Mouse (Mus musculus): ENCODE results near the gene Acad8.

The Acad8 gene

DNA sequence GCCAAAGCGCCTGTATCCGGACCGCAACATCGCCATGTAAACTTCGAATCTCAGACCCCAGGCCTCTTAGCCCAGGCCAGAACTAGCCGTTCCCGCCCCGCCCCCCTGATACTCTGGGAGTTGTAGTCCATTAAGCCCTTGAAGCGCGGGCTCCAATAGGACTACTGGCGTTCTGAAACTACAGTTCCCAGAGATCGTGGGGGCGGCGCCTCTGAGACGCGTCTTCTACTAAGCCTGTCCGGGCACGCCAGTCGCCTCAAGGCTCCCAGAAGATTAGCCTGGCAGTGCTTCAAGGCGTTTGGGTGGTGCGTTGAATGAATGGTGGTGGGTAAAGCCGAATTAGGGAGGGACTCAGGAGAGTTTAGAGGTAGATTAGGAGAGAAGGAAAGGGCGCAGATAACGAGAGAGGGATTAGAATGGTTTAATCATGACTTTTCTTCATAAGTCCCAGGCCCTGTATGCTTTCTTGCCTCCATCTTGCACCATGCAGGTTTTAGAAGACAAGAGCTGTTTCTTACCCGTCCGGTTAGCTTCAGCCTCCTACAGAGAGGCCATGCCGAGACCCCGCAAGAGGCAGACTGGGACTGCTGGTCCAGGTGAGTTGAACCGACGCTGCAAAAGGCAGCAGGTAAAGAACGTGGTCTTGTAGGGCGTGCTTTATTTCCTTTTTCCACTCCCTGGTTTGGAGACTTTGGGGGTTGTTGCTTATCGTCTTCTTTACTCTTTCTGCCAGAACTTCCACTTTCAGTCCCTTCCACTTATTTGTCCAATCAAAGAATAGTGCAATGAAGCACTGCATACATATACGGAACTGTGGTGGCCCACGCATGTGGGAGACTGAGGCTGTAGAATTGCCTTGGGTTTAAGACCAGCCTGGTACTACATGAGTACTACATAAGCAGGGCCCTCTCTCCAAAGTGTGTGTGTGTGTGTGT is at the start of gene Acad8, which contains the start of gene Thyn1:
TSS of gene Acad8 (minus strand) at position 106 of the 935 bp plus-strand sequence.
TSS of gene Thyn1 (plus strand) at position 250 of the 935 bp plus-strand sequence.
- peak; percentile 96 for DNase-seq (ENCODE audit: low spot score in 2 of 2)

DNA sequence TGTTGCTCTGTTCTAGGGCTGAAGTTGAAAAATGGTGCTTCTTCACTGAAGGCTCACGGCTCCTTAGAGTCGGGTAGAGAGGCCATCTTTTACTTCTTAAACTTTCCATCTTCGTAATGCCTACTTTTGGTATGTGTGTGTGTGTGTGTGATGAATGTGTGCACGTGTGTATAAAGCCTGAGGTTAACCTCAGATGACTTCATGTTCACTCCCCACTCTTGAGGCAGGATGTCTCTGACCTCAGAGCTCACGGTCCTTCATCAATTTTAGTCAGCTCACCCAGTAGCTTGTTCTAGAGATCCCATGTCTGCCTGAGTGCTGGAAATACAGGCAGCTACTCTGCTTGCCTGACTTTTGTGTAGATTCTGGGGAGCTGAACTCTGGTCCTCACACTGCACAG is 44.5 kb upstream of the Acad8 start:
- DNase-seq (ENCODE audit: low spot score in 2 of 2) = no peak

DNA sequence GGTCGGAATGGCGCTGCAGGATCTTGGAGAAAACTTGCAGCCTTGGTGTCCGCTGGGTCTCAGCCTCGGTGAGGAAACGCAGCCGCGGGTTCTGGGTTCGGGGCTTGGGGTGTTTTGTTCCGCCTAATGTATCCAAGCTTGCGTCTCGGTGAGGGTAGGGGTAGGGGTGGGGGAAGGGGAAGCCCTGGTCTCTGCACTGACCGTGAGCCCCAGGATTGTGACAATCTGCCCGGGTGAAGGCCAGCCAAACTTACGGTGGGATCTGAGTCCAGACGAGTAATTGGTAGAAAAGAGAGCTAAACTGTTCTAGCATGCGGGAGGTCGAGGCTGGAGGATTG is 31.4 kb upstream of the Acad8 start:
- no peak for DNase-seq (ENCODE audit: low spot score in 2 of 2)

DNA sequence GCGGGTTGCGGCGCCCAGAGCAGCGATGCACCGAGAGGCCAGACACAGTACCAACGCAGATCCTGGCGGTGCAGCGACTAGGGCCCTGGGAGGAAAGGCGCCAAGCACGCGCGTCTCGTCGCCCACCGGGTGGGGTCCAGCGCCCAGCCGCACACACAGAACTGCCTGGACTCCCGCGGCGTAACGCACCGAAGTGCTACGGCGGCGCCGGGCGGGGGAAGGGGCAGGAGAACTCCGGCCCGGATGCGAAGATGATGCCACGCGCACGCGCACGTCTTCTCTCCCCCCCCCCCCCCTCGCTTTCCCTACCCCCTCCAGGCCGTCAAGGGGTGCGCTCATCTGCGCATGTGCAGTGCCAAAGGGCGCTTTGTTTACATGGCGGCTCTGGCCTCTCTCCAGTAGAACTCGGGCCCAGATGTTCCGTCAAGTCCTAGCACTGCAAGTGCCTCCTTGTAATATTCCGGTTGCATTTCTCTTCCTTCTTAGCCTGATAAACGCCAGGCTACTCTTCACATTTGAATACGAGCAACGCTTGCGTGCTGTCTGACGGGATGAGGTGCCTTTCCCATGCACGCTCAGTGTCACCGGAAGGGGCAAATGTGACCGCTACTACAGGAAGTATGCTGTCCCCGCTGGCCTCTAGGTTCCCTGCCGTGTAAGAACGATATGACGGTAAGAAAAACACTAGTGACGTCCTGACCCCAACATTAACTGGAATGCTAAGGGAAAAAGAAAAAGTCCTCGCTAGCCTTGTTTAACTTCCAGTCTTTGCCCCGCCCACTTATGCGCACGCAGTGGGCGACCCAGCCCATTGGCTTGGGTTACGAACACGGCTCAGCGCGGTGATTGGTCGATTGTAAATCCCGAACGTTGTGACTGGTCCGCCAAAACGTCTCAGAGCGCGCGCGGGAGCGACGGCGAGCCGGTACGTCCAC is 30.7 kb upstream of the Acad8 start, which contains the start of the genes Vps26b and Ncapd3:
TSS of gene Vps26b (minus strand) at position 238 of the 935 bp plus-strand sequence.
TSS of gene Ncapd3 (plus strand) at position 348 of the 935 bp plus-strand sequence.
- peak; percentile 97 for DNase-seq (ENCODE audit: low spot score in 2 of 2)

DNA sequence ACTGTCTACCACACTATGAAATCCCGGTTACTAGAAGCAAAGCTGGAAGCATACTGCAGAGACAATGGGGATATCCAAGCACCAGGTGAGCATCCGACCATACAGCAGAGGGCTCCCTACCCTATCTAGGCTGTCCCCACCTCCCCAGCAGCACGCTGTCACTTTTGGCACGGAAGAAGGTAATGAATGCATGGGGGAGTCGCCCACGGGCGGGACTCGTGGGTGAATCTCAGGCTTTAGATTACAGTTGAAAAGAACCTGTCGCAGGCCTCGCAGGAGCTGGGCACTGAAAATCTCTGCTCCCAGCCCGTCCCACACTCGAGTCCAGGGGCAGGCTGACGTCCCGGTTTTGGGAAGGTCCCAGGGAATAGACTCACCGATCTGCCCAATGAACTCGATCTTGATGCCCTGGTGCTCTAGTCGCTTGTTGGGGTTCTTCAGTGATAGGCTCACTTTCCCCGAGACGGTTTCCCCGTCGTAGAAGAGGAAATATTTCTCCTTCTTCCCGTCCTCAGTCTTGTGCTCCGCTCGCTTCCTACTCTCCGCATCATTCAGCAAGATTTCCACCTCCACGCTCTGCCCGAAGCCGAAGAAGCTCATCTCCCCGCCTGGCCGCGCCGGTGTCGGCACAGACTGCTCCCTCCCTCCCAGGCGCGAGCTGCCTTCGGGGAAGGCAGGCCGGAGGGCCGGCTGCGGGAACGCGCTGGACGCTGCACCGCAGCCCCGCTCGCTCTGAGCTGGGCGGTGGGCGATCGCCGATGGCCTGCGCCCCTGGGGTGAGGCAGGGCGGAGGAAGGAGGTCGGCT is 29.9 kb upstream of the Acad8 start:
- DNase-seq (ENCODE audit: low spot score in 2 of 2) = peak; percentile 25 to 50

DNA sequence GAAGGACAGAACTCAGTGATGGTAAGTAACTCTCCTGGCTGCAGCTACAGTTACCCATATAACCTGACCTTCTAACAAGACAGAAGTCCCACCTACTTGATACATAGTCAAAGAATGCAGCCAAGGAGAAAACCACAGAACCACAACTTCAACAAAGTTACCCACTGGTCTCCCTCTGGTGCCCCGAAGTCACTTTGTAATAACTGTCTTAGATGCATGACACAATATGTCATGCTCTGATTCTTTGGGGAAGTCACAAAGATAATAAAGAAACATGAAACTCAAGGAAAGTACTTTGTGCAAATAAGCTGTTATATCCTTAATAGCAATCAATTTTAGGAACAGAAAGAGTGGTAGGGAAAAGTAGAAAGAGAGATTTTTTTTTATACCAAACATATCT is 27.3 kb upstream of the Acad8 start:
- no peak for DNase-seq (ENCODE audit: low spot score in 2 of 2)

DNA sequence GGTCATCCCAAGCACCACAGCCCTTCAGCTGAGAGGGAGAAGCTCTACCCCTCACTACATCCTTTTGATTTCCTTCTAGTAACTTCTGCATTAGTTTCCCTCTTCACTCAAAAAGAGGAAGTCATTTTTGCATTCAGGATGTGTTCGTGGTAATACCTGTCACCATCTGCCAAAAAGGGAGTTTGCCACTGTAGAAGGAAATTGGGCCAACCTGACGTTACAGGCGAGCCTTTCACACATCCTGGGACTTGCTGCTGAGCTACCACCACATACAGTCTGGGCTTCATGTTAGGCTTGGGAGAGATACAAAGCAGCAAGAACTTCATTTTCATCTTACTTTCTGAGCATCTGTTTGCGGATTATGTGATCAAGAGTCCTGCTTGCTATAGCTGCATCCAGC is 24.3 kb upstream of the Acad8 start:
- DNase-seq (ENCODE audit: low spot score in 2 of 2) = no peak

DNA sequence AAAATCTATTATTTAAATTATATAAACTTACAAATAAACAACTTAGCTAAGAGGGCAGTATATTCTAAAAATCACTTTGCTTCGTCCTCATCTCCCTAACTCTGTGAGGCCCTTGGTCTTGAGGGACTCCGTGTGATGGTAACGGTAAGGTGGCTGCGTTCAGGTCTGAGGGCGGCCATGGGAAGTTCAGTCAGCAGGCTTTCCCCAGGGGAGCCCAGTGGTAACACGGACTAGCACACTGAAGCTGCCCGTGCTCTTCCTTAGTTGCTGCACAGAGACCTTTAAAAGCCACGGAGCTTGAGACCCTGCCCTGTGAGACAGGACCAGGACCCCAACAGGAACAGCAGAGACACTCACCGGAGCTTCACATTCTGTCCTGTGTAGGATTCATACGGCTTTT is 19.6 kb upstream of the Acad8 start:
- DNase-seq (ENCODE audit: low spot score in 2 of 2) = no peak

DNA sequence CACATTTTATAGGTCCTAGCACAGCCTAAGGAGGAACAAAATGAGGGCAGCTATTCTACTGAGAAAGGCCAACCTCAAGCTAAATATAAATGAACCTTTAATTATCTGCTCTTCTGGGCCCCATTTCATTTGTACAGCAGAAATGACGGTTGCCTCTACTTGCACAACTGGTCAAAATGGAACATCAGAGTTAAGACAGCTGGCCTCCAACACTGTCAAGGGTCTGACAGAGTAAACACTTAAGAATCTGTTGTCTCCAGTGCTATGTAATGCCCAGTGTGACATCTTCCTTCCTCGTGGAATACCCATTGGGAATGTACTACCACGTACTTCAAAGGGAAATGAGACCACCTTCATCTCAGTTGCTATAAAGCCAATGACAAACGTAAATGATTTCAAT is 12.2 kb upstream of the Acad8 start:
- DNase-seq (ENCODE audit: low spot score in 2 of 2) = no peak

DNA sequence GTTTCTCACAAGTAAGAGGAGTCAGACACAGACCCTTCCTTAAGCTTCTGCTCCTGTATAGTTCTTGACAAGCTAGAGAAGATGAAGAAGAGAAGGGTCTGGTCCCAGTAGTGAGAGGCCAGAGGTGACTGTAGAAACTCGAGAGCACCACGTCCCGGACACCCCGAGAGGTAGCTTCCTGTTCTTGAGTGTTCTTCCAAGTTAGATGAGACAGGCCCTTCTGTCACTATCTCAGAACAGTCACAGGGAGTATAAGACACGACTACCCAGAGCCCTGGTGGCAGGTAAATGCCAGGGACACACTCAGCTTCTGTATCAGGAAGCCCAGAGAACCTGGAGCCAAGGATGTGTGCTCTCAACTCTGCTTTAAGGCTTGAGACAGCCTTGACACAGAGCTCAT is 9.9 kb upstream of the Acad8 start:
- no peak for DNase-seq (ENCODE audit: low spot score in 2 of 2)

DNA sequence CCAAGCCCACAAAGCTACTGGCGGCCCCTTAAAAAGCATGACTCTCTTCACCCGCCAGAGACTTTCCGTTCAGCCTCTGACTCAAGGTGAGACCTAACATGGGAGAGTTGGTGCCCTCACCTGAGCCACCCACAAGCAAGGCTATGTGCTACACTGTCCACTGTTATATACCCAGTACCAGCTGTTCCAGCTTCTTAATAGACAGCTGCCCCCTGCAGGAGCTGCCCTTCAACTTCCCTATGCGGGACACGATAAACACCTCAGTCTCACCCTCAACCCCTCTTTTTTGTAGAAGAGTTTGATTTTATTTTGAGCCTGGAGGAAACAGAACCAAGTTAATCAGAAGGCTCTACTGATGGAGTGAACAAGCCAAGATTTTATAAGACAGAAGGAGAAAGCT is 7.5 kb upstream of the Acad8 start:
- DNase-seq (ENCODE audit: low spot score in 2 of 2) = no peak

DNA sequence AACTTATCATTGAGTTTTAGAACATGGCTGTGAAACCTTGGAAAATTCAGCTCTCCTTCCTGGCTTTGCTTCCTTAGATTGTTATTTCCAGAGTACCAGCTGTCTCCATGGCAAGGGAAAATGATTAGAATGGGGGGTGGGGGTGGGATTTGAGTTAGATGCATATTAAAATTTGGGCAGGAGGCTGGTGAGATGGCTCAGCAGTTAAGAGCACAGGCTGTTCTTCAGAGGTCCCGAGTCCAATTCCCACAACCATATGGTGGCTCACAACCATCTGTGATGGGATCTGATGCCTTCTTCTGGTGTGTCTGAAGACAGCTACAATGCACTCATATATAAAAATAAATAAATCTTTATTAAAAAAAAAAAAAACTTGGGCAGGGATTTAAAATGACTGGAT is 6.6 kb upstream of the Acad8 start:
- DNase-seq (ENCODE audit: low spot score in 2 of 2) = no peak

DNA sequence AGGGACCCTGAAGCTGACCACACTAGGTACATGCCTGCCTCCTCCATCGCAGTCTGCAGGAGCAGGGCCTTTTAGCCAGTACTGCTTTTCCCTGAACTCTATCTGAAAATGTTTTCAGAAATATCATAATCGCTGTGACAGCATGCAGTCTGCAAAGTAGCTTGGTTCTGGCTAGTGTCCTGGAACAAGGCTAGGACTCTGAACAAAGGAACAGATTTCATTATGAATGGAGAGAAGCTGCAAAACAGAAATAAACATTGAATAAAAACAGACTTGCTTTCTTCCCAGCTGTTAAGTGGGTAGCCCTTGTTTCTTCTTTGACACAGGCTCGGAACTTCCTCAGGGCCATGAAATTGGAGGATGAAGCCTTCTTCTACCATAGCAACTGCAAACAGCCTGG is 5.9 kb upstream of the Acad8 start:
- DNase-seq (ENCODE audit: low spot score in 2 of 2) = no peak

DNA sequence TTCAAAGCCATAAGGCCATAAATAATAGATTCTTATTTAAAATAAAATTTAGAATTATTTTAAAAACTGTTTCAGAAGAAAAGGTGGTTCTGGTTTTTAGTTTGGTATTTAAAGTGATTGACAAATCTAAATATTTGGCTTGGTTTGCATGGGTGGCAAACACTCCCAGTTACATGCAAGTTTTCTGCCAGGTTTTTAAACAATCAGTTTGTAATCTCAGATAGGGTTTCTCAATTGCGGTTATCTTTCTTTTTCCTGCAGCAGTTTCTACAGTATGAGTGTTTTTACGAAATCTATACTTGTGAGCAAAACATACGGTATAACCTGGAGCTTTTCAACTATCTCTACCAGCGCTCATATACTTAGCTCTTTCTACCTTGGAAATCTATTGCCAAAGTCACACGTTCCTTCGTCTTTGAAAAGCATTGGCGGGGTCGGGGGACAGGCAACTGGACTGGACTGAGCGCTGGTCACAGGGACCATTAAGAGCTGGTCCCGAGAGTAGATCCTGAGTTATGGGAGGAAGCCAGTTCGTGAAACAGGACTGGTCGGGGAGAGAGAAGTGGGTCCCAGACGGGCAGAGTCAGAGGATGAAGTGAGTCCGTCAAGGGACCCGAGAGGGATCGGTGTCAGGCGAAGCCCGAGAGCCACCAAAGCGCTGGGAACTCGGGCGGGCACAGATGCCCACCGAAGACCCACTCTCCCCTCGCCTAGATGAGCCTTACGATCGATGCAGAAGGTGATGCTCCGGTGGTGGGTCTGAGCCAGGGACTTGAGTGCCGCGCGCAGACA is 501 bp downstream of the Acad8 start:
- DNase-seq (ENCODE audit: low spot score in 2 of 2) = no peak

DNA sequence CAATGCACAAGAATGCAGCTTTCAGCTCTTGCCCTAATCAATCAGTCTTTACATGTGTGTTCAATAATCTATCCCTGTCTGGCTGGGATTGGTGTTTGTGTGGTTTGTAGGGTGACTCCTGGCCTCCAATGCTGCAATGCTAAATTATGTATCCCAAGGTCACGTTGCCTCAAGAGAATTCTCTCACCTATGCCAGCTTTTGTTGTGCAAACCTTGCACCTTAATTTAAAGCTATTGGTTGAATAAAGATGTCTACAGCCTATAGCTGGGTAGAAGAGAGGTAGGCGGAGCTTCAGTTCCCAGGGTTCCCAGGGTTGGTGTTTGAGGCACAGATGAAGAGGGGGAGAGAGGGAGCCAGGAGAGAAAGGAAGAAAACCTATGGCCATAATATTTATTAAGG is 1.9 kb downstream of the Acad8 start:
- no peak for DNase-seq (ENCODE audit: low spot score in 2 of 2)

DNA sequence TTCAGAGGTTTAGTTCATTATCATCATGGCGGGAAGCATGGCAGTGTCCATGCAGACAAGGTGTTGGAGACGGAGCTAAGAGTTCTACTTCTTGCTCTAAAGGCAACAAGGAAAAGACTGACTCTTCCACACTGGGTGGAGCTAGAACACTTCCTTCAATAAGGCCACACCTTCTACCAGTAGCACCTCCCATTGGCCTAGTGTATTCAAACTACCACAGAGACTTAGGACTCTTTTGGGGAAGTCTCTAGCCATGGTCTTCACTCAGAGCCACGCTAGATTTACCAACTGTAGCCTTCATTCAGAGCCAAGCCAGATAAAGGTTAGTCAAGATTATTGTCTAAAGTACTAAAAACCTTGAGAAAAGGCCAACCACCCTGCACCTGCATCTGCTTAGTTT is 2.3 kb downstream of the Acad8 start:
- DNase-seq (ENCODE audit: low spot score in 2 of 2) = no peak

DNA sequence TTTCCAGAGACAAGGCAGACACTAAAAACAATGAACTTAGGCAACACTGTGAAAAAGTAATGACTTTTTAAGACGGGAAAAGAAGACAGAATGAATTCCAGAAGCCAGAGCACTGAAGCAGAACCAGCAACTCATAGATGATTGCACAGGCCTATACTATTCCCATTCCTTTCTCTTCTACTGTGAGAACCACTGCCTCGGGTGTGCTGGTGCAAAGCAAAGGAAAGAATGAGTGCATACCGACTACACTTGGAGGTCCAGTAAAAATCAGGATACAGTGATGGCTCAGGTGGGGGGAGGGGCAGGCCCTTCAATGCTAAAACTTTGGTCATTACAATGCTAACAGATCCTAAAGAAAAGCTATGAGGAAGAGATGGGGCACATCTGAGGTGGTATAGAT is 5.5 kb downstream of the Acad8 start:
- DNase-seq (ENCODE audit: low spot score in 2 of 2) = no peak

DNA sequence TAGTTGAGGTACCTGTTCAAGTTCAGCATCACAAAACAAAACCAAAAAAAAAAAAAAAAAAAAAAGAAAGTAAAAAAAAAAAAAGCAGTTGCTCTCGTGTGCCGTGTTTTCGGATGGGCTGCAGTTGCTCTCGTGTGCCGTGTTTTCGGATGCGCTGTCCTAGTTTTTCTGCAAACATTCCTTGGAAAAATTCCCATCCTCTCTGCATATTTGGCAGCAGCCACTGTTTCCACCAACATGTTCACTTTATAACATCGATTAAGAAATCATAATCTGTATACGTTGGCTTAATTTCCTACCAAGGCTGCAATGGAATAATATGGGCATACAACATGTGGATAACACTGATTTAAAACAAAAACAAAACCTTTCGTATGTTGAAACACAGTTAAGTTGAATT is 6.2 kb downstream of the Acad8 start:
- no peak for DNase-seq (ENCODE audit: low spot score in 2 of 2)

DNA sequence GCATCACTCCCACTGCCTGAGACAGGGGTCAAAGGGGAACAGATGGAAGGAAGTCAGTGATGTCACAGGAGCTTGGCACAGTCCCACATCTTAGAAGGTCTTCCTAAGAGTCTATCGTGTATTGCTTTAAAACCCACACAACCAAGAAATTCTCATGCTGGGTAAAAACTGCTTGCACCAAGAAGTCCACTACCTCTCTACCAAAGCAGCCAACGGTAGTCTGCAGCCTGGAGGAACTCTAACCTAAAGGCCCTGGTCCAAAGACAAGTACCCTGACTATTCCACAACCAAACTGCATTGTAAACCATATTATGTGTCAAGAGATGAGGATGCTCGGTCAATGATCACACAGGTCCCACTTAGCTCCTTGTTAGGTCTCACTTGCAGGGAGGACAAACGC is 9.2 kb downstream of the Acad8 start:
- DNase-seq (ENCODE audit: low spot score in 2 of 2) = no peak

DNA sequence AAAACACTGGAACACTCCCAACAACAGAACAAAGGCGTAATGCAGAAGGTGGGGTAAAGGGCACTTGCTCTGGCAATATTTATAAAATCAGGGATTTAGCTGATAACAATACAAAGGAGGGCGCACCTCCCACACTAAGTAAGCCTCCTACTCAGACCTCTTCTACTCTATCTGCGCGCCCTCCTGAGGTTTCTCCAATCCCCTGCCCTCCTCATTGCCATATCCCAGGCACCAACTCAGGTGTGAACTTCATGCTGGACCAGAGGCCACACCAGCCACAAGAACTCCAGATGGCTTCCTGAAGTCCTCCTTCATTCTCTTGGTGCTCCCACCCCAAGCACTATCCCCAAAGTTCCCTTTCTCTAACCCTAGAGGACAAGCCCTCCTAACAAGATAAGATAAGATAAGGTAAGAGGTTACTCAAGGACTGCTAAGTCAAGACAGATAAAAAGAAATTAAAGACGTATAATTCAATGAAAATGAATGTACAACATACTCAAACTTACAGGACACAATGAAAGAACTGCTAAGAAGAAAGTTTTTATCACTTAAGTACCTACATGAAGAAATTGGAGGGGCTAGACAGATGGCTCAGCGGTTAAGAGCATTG is 13.6 kb downstream of the Acad8 start:
- no peak for DNase-seq (ENCODE audit: low spot score in 2 of 2)
